Mouse (Mus musculus): ENCODE results near the gene Gpr156. TPM values are rescaled to one million over a fixed set of nuclear protein-coding genes. Genes with fewer than 3 reads are reported as not detected.

The Gpr156 gene
- polyA plus RNA-seq, 1 experiment from 2014 or later = 0.02 TPM

GRCm38 (mm10) chr16:37927117-37927516, 10.8 kb downstream of the Gpr156 start:
- Histone ChIP-seq H3K4me1 (ENCODE audit: insufficient read depth) (no peaks in the 10 kb centered on the region), H3K9ac (replicated peaks) (no peak overlapping the region), H3K36me3 (replicated peaks; ENCODE audit: insufficient read depth, low read length) (no peaks in the 10 kb centered on the region), H3K4me2 (ENCODE audit: low read depth, low read length) (no peak overlapping the region), H3K4me3 (ENCODE audit: low read depth, low read length) (no peak overlapping the region), H3K27me3 (ENCODE audit: insufficient read depth, low read length) (no peaks in the 10 kb centered on the region), H3K27ac (ENCODE audit: low read depth) (no peak overlapping the region), H3K9me3 (ENCODE audit: low read length) (no peaks in the 10 kb centered on the region; the same call in 1 of the 2 replicates)
- WGBS (ENCODE audit: insufficient replicate concordance) = 58% methylated on average over 4 of the region's 4 CpGs
- ATAC-seq = no peak
- TF ChIP-seq EP300 (IDR thresholded peaks at IDR 0.05; ENCODE audit: low read depth) (no peak), CTCF (IDR thresholded peaks at IDR 0.05; ENCODE audit: low read depth) (no peak)
- DNase-seq = no peak

GRCm38 (mm10) chr16:37929006-37929405, 12.7 kb downstream of the Gpr156 start:
- H3K27ac ChIP-seq (ENCODE audit: low read depth) = no peak overlapping the region
- ATAC-seq (no peak), DNase-seq (no peak)
- WGBS (ENCODE audit: insufficient replicate concordance) = 71% methylated on average over 2 of the region's 2 CpGs
- H3K4me2 ChIP-seq (ENCODE audit: low read depth, low read length) = no peak overlapping the region
- no peak overlapping the region for H3K4me3 ChIP-seq (ENCODE audit: low read depth, low read length)
- H3K9me3 ChIP-seq (ENCODE audit: low read length) = no peaks in the 10 kb centered on the region; the same call in 1 of the 2 replicates
- H3K4me1 ChIP-seq (ENCODE audit: insufficient read depth) = no peaks in the 10 kb centered on the region
- H3K27me3 ChIP-seq (ENCODE audit: insufficient read depth, low read length) = no peaks in the 10 kb centered on the region
- no peaks in the 10 kb centered on the region for H3K36me3 ChIP-seq (replicated peaks; ENCODE audit: insufficient read depth, low read length)
- no peak for TF ChIP-seq EP300 (IDR thresholded peaks at IDR 0.05; ENCODE audit: low read depth)
- TF ChIP-seq CTCF (IDR thresholded peaks at IDR 0.05; ENCODE audit: low read depth) = no peak
- H3K9ac ChIP-seq (replicated peaks) = no peak overlapping the region

GRCm38 (mm10) chr16:37929626-37930025, 13.3 kb downstream of the Gpr156 start:
- no peaks in the 10 kb centered on the region for H3K36me3 ChIP-seq (replicated peaks; ENCODE audit: insufficient read depth, low read length)
- no peaks in the 10 kb centered on the region; the same call in 1 of the 2 replicates for H3K9me3 ChIP-seq (ENCODE audit: low read length)
- no peak overlapping the region for H3K4me3 ChIP-seq (ENCODE audit: low read depth, low read length)
- H3K27me3 ChIP-seq (ENCODE audit: insufficient read depth, low read length) = no peaks in the 10 kb centered on the region
- DNase-seq (no peak), ATAC-seq (no peak)
- H3K9ac ChIP-seq (replicated peaks) = no peak overlapping the region
- WGBS (ENCODE audit: insufficient replicate concordance) = 77% methylated on average over 2 of the region's 2 CpGs
- no peaks in the 10 kb centered on the region for H3K4me1 ChIP-seq (ENCODE audit: insufficient read depth)
- H3K4me2 ChIP-seq (ENCODE audit: low read depth, low read length) = no peak overlapping the region
- H3K27ac ChIP-seq (ENCODE audit: low read depth) = no peak overlapping the region
- TF ChIP-seq CTCF (IDR thresholded peaks at IDR 0.05; ENCODE audit: low read depth) (no peak), EP300 (IDR thresholded peaks at IDR 0.05; ENCODE audit: low read depth) (no peak)

GRCm38 (mm10) chr16:37934932-37935331, 18.6 kb downstream of the Gpr156 start:
- WGBS (ENCODE audit: insufficient replicate concordance) = 75% methylated on average over 2 of the region's 2 CpGs
- Histone ChIP-seq H3K27ac (ENCODE audit: low read depth) (no peak overlapping the region), H3K4me1 (ENCODE audit: insufficient read depth) (no peaks in the 10 kb centered on the region), H3K36me3 (replicated peaks; ENCODE audit: insufficient read depth, low read length) (no peaks in the 10 kb centered on the region), H3K9ac (replicated peaks) (no peak overlapping the region), H3K4me2 (ENCODE audit: low read depth, low read length) (no peak overlapping the region), H3K9me3 (ENCODE audit: low read length) (no peaks in the 10 kb centered on the region; the same call in 1 of the 2 replicates), H3K27me3 (ENCODE audit: insufficient read depth, low read length) (no peaks in the 10 kb centered on the region), H3K4me3 (ENCODE audit: low read depth, low read length) (no peak overlapping the region)
- DNase-seq (no peak), ATAC-seq (no peak)
- TF ChIP-seq EP300 (IDR thresholded peaks at IDR 0.05; ENCODE audit: low read depth) = no peak

GRCm38 (mm10) chr16:37937276-37937675, 21.0 kb downstream of the Gpr156 start:
- H3K4me3 ChIP-seq (ENCODE audit: low read depth, low read length) = no peak overlapping the region
- no peak overlapping the region for H3K27ac ChIP-seq (ENCODE audit: low read depth)
- TF ChIP-seq CTCF (IDR thresholded peaks at IDR 0.05; ENCODE audit: low read depth) (no peak), EP300 (IDR thresholded peaks at IDR 0.05; ENCODE audit: low read depth) (no peak)
- no peak for ATAC-seq
- no peaks in the 10 kb centered on the region for H3K4me1 ChIP-seq (ENCODE audit: insufficient read depth)
- no peak for DNase-seq
- H3K9ac ChIP-seq (replicated peaks) = no peak overlapping the region
- no peak overlapping the region for H3K4me2 ChIP-seq (ENCODE audit: low read depth, low read length)
- H3K36me3 ChIP-seq (replicated peaks; ENCODE audit: insufficient read depth, low read length) = no peaks in the 10 kb centered on the region
- no peaks in the 10 kb centered on the region for H3K27me3 ChIP-seq (ENCODE audit: insufficient read depth, low read length)
- 73% methylated on average over 8 of the region's 8 CpGs for WGBS (ENCODE audit: insufficient replicate concordance)
- H3K9me3 ChIP-seq (ENCODE audit: low read length) = no peaks in the 10 kb centered on the region

GRCm38 (mm10) chr16:37938125-37939081, 22.1 kb downstream of the Gpr156 start:
- DNase-seq = peak; percentile 32
- peak; percentile 71 for ATAC-seq

More at GRCm38 (mm10) chr16:37938125-37939081, 22.1 kb downstream of the Gpr156 start:
- Histone ChIP-seq H3K4me3 (ENCODE audit: low read depth, low read length) (no peak overlapping the region), H3K27ac (ENCODE audit: low read depth) (no peak overlapping the region), H3K4me1 (ENCODE audit: insufficient read depth) (no peaks in the 10 kb centered on the region), H3K36me3 (replicated peaks; ENCODE audit: insufficient read depth, low read length) (no peaks in the 10 kb centered on the region), H3K9ac (replicated peaks) (no peak overlapping the region), H3K4me2 (ENCODE audit: low read depth, low read length) (no peak overlapping the region), H3K27me3 (ENCODE audit: insufficient read depth, low read length) (no peaks in the 10 kb centered on the region), H3K9me3 (ENCODE audit: low read length) (no peaks in the 10 kb centered on the region)
- TF ChIP-seq EP300 (IDR thresholded peaks at IDR 0.05; ENCODE audit: low read depth) (no peak), CTCF (IDR thresholded peaks at IDR 0.05; ENCODE audit: low read depth) (no peak)
- WGBS (ENCODE audit: insufficient replicate concordance) = 67% methylated on average over 16 of the region's 17 CpGs

Data from liver, postnatal 0 days (tissue).